Mouse (Mus musculus): Measurements from ENCODE around the gene Gpalpp1.

Gpalpp1 gene

GRCm38 (mm10) chr14:76110396-76111221, at the start of gene Gpalpp1, which contains the start of gene Nufip1:
Gpalpp1 (minus strand) TSS chr14:76110760.
Nufip1 (plus strand) TSS chr14:76110891.
- peak; percentile 85 for DNase-seq (ENCODE audit: low spot score in 2 of 2)

GRCm38 (mm10) chr14:76158192-76158785, 47.7 kb upstream of the Gpalpp1 start:
- no peak for DNase-seq (ENCODE audit: low spot score in 2 of 2)

- DNase-seq (ENCODE audit: low spot score in 2 of 2) = no peak
Observed at GRCm38 (mm10) chr14:76153828-76154227, 43.3 kb upstream of the Gpalpp1 start.

GRCm38 (mm10) chr14:76153003-76153675, 42.6 kb upstream of the Gpalpp1 start:
- DNase-seq (ENCODE audit: low spot score in 2 of 2) = peak in 1 of 2 experiments; percentile 11

GRCm38 (mm10) chr14:76152162-76153002, 41.8 kb upstream of the Gpalpp1 start:
- peak; percentile 99 for DNase-seq (ENCODE audit: low spot score in 2 of 2)

- no peak for DNase-seq (ENCODE audit: low spot score in 2 of 2)
Observed at GRCm38 (mm10) chr14:76151820-76152161, 41.2 kb upstream of the Gpalpp1 start.

- DNase-seq (ENCODE audit: low spot score in 2 of 2) = no peak
Observed at GRCm38 (mm10) chr14:76151011-76151410, 40.5 kb upstream of the Gpalpp1 start.

GRCm38 (mm10) chr14:76150499-76150898, 39.9 kb upstream of the Gpalpp1 start:
- DNase-seq (ENCODE audit: low spot score in 2 of 2) = no peak

- peak in 1 of 2 experiments; percentile 12 for DNase-seq (ENCODE audit: low spot score in 2 of 2)
Observed at GRCm38 (mm10) chr14:76149531-76150179, 39.1 kb upstream of the Gpalpp1 start.

GRCm38 (mm10) chr14:76148294-76148693, 37.7 kb upstream of the Gpalpp1 start:
- DNase-seq (ENCODE audit: low spot score in 2 of 2) = no peak

- DNase-seq (ENCODE audit: low spot score in 2 of 2) = no peak
Observed at GRCm38 (mm10) chr14:76147061-76147460, 36.5 kb upstream of the Gpalpp1 start.

- DNase-seq (ENCODE audit: low spot score in 2 of 2) = no peak
Observed at GRCm38 (mm10) chr14:76145868-76146267, 35.3 kb upstream of the Gpalpp1 start.

- DNase-seq (ENCODE audit: low spot score in 2 of 2) = no peak
Observed at GRCm38 (mm10) chr14:76145248-76145647, 34.7 kb upstream of the Gpalpp1 start.

- no peak for DNase-seq (ENCODE audit: low spot score in 2 of 2)
Observed at GRCm38 (mm10) chr14:76134975-76135374, 24.4 kb upstream of the Gpalpp1 start.

- DNase-seq (ENCODE audit: low spot score in 2 of 2) = no peak
Observed at GRCm38 (mm10) chr14:76128174-76128573, 17.6 kb upstream of the Gpalpp1 start.

- DNase-seq (ENCODE audit: low spot score in 2 of 2) = no peak
Observed at GRCm38 (mm10) chr14:76127311-76127710, 16.8 kb upstream of the Gpalpp1 start.

- no peak for DNase-seq (ENCODE audit: low spot score in 2 of 2)
Observed at GRCm38 (mm10) chr14:76122663-76123058, 12.1 kb upstream of the Gpalpp1 start.

GRCm38 (mm10) chr14:76121901-76122662, 11.5 kb upstream of the Gpalpp1 start:
- peak; percentile 6 to 30 for DNase-seq (ENCODE audit: low spot score in 2 of 2)

- DNase-seq (ENCODE audit: low spot score in 2 of 2) = peak in 1 of 2 experiments; percentile 18
Observed at GRCm38 (mm10) chr14:76120472-76120871, 9.9 kb upstream of the Gpalpp1 start.

- DNase-seq (ENCODE audit: low spot score in 2 of 2) = no peak
Observed at GRCm38 (mm10) chr14:76118963-76119362, 8.4 kb upstream of the Gpalpp1 start.

Measured in frontal cortex, postnatal 25 days (tissue).